Mouse (Mus musculus): Measurements from ENCODE around the gene Nxf3.

- TF ChIP-seq POLR2A (IDR thresholded peaks at IDR 0.05; ENCODE audit: borderline replicate concordance, extremely low read depth, insufficient read depth, insufficient read length, poor library complexity, severe bottlenecking): no peak
- peak; percentile 39; the same call in 1 of the 2 replicates for TF ChIP-seq CTCF (IDR thresholded peaks at IDR 0.05; ENCODE audit: borderline replicate concordance, extremely low read depth, insufficient read depth, insufficient read length)
Observed at GRCm38 (mm10) chrX:136127038-136127743, 42.1 kb upstream of the Nxf3 start.
